Mouse (Mus musculus) MEL (cell line): Measurements from ENCODE around the gene Sh3bp4.

Experiments
- CTCF ChIP-seq, 3 experiments: IDR thresholded peaks in 2 of 3; conservative IDR thresholded peaks in 1 of 3; 2 replicates each; pipeline ENCODE4 v1.5.1; 2011 to 2012; ENCODE audit warnings: low read length in 3 of 3, low read depth in 2 of 3, mild to moderate bottlenecking in 2 of 3, improper control_type of control experiment in 1 of 3, inconsistent platforms in 1 of 3, mixed read lengths in 1 of 3, moderate library complexity in 1 of 3; ENCODE audit not compliant: control insufficient read depth in 1 of 3, insufficient read depth in 1 of 3, poor library complexity in 1 of 3, severe bottlenecking in 1 of 3
- E2F4 ChIP-seq: IDR thresholded peaks from 2 replicates; pipeline ENCODE4 v1.6.1; 2011; ENCODE audit warnings: low read depth, low read length, improper control_type of control experiment, borderline replicate concordance
- EP300 ChIP-seq, 2 experiments: IDR thresholded peaks; 2 replicates each; pipeline ENCODE4 v1.6.1; 2011; ENCODE audit warnings: improper control_type of control experiment in 2 of 2, low read length in 2 of 2, low read depth in 1 of 2, mild to moderate bottlenecking in 1 of 2
- MAZ ChIP-seq: IDR thresholded peaks from 2 replicates; pipeline ENCODE4 v1.6.1; 2012; ENCODE audit warnings: low read depth, mild to moderate bottlenecking, inconsistent platforms, low read length, improper control_type of control experiment
- MEF2A ChIP-seq: IDR thresholded peaks from 2 replicates; pipeline ENCODE4 v1.6.1; 2014; ENCODE audit warnings: low read depth, mild to moderate bottlenecking, inconsistent platforms, low read length, improper control_type of control experiment; ENCODE audit not compliant: poor library complexity, insufficient replicate concordance, severe bottlenecking; ENCODE audit errors: extremely low read depth
- MXI1 ChIP-seq: IDR thresholded peaks from 2 replicates; pipeline ENCODE4 v1.6.1; 2011; ENCODE audit warnings: mild to moderate bottlenecking, low read depth, low read length, improper control_type of control experiment
- NRF1 ChIP-seq: IDR thresholded peaks from 2 replicates; pipeline ENCODE4 v1.6.1; 2014; ENCODE audit warnings: low read depth, mild to moderate bottlenecking, inconsistent platforms, low read length, improper control_type of control experiment, moderate library complexity; ENCODE audit not compliant: poor library complexity, insufficient read depth, severe bottlenecking
- POLR2A ChIP-seq, 2 experiments: IDR thresholded peaks; 2 replicates each; pipeline ENCODE4 v1.6.1; 2011 to 2012; ENCODE audit warnings: low read length in 2 of 2, mild to moderate bottlenecking in 2 of 2, control low read depth in 1 of 2, improper control_type of control experiment in 1 of 2, low read depth in 1 of 2, moderate library complexity in 1 of 2; ENCODE audit not compliant: control insufficient read depth in 1 of 2, insufficient read depth in 1 of 2, poor library complexity in 1 of 2
- POLR2AphosphoS2 ChIP-seq: IDR thresholded peaks from 2 replicates; pipeline ENCODE4 v1.6.1; 2011; ENCODE audit warnings: low read length, improper control_type of control experiment
- TAL1 ChIP-seq: IDR thresholded peaks from 2 replicates; pipeline ENCODE4 v1.6.1; 2012; ENCODE audit warnings: mild to moderate bottlenecking, inconsistent platforms, low read length, moderate library complexity, mixed read lengths
- TBP ChIP-seq: IDR thresholded peaks from 2 replicates; pipeline ENCODE4 v1.8.0; 2011; ENCODE audit warnings: low read depth, low read length, improper control_type of control experiment
- TCF12 ChIP-seq: IDR thresholded peaks from 2 replicates; pipeline ENCODE4 v1.6.1; 2014; ENCODE audit warnings: low read depth, mild to moderate bottlenecking, inconsistent platforms, low read length, improper control_type of control experiment, moderate library complexity

DNA sequence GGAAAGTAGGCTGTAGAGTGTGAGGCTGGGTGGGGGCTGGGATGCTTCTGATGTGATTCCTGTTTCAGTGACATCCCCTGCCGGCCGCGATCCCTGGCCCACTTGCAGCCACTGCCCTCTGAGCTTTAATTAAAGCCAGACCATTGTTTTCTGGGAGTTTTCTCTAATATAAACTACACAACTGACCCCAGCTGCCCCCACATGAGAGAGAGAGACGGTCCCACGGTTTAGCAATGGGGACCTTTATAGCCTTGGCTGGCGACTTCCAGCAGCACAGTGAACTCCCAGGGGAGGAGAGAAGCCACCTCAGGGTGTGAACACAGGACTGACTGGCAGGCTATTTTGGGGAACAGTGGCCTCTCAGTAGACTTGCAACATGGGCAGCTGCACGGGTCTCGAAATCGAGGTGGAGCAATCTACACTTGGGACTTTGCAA is 96.6 kb downstream of the Sh3bp4 start:
- TF ChIP-seq POLR2A (IDR thresholded peaks at IDR 0.05; ENCODE audit: control insufficient read depth in 1 of 2, insufficient read depth in 1 of 2, low read depth in 1 of 2, low read length in 2 of 2, poor library complexity in 1 of 2) (no peak), E2F4 (no peak), POLR2AphosphoS2 (no peak), TBP (no peak), CTCF (IDR thresholded peaks at IDR 0.05 in 2 of 3, conservative IDR thresholded peaks at IDR 0.05 in 1 of 3; ENCODE audit: control insufficient read depth in 1 of 3, insufficient read depth in 1 of 3, low read depth in 2 of 3, low read length in 3 of 3, poor library complexity in 1 of 3, severe bottlenecking in 1 of 3) (no peak), TCF12 (no peak), NRF1 (no peak), MXI1 (no peak), EP300 (IDR thresholded peaks at IDR 0.05; ENCODE audit: low read depth in 1 of 2, low read length in 2 of 2) (no peak), TAL1 (no peak), MAZ (no peak), MEF2A (no peak)
